Mouse (Mus musculus) MEL (cell line): Measurements from ENCODE around the gene Camta1. TPM values are rescaled to one million over a fixed set of nuclear protein-coding genes. Genes with fewer than 3 reads are reported as not detected.

Source experiments
- DNase-seq: peaks from one replicate; pipeline ENCODE4 v3.0.0; 2011; ENCODE audit warnings: low read depth, low spot score
- H3K27ac ChIP-seq: 2 replicates; pipeline ENCODE4 v1.5.1; 2012; ENCODE audit warnings: low read depth, mild to moderate bottlenecking, control low read depth, low read length, moderate library complexity; ENCODE audit not compliant: control insufficient read depth
- H3K27me3 ChIP-seq, 2 experiments: fragments of 150-350 bp in 1 of 2; sonication (generic) in 1 of 2; 2 replicates each; pipeline ENCODE4 v1.6.1; 2012; ENCODE audit warnings: low read length in 2 of 2, mild to moderate bottlenecking in 2 of 2, improper control_type of control experiment in 1 of 2, moderate library complexity in 1 of 2; ENCODE audit not compliant: insufficient read depth in 2 of 2, control insufficient read depth in 1 of 2
- H3K36me3 ChIP-seq, 2 experiments: 2 replicates each; pipeline ENCODE4 v1.6.1; 2012 to 2014; ENCODE audit warnings: low read length in 2 of 2, improper control_type of control experiment in 1 of 2, inconsistent platforms in 1 of 2, mild to moderate bottlenecking in 1 of 2; ENCODE audit not compliant: insufficient read depth in 2 of 2, control insufficient read depth in 1 of 2
- H3K4me1 ChIP-seq, 2 experiments: fragments of 150-350 bp in 1 of 2; sonication (generic) in 1 of 2; 2 replicates each; pipeline ENCODE4 v1.6.1; 2012; ENCODE audit warnings: low read length in 2 of 2, improper control_type of control experiment in 1 of 2, mild to moderate bottlenecking in 1 of 2; ENCODE audit not compliant: insufficient read depth in 2 of 2, control insufficient read depth in 1 of 2
- H3K4me3 ChIP-seq, 2 experiments: fragments of 150-350 bp in 1 of 2; sonication (generic) in 1 of 2; 2 replicates each; pipeline ENCODE4 v1.5.1; 2012; ENCODE audit warnings: low read depth in 2 of 2, low read length in 2 of 2, mild to moderate bottlenecking in 2 of 2, moderate library complexity in 2 of 2, control low read depth in 1 of 2, improper control_type of control experiment in 1 of 2; ENCODE audit not compliant: control insufficient read depth in 1 of 2, insufficient read depth in 1 of 2
- H3K79me2 ChIP-seq: 2 replicates; pipeline ENCODE4 v1.6.1; 2012; ENCODE audit warnings: mild to moderate bottlenecking, low read length, moderate library complexity; ENCODE audit not compliant: control insufficient read depth, poor library complexity, insufficient read depth
- H3K9ac ChIP-seq: 2 replicates; pipeline ENCODE4 v1.6.1; 2012; ENCODE audit warnings: low read depth, mild to moderate bottlenecking, control low read depth, low read length, moderate library complexity; ENCODE audit not compliant: control insufficient read depth, poor library complexity, severe bottlenecking
- H3K9me3 ChIP-seq: fragments of 150-350 bp; sonication (generic); replicated peaks from 2 replicates; pipeline ENCODE4 v1.6.1; 2012; ENCODE audit warnings: mild to moderate bottlenecking, low read length, improper control_type of control experiment, moderate library complexity; ENCODE audit not compliant: insufficient read depth
- CHD1 ChIP-seq: IDR thresholded peaks from 2 replicates; pipeline ENCODE4 v1.6.1; 2012; ENCODE audit warnings: low read depth, mild to moderate bottlenecking, inconsistent platforms, low read length, improper control_type of control experiment
- CHD2 ChIP-seq: IDR thresholded peaks from 2 replicates; pipeline ENCODE4 v1.6.1; 2011; ENCODE audit warnings: low read length, improper control_type of control experiment
- CTCF ChIP-seq, 3 experiments: IDR thresholded peaks in 2 of 3; conservative IDR thresholded peaks in 1 of 3; 2 replicates each; pipeline ENCODE4 v1.5.1; 2011 to 2012; ENCODE audit warnings: low read length in 3 of 3, low read depth in 2 of 3, mild to moderate bottlenecking in 2 of 3, improper control_type of control experiment in 1 of 3, inconsistent platforms in 1 of 3, mixed read lengths in 1 of 3, moderate library complexity in 1 of 3; ENCODE audit not compliant: control insufficient read depth in 1 of 3, insufficient read depth in 1 of 3, poor library complexity in 1 of 3, severe bottlenecking in 1 of 3
- E2F4 ChIP-seq: IDR thresholded peaks from 2 replicates; pipeline ENCODE4 v1.6.1; 2011; ENCODE audit warnings: low read depth, low read length, improper control_type of control experiment, borderline replicate concordance
- ELF1 ChIP-seq: IDR thresholded peaks from 2 replicates; pipeline ENCODE4 v1.6.1; 2014; ENCODE audit warnings: low read depth, mild to moderate bottlenecking, inconsistent platforms, low read length, improper control_type of control experiment, moderate library complexity
- ETS1 ChIP-seq: IDR thresholded peaks from 2 replicates; pipeline ENCODE4 v1.6.1; 2012; ENCODE audit warnings: low read depth, mild to moderate bottlenecking, inconsistent platforms, low read length, improper control_type of control experiment, moderate library complexity
- GABPA ChIP-seq: IDR thresholded peaks from 2 replicates; pipeline ENCODE4 v1.6.1; 2012; ENCODE audit warnings: low read depth, mild to moderate bottlenecking, inconsistent platforms, low read length, improper control_type of control experiment, moderate library complexity
- HCFC1 ChIP-seq: IDR thresholded peaks from 2 replicates; pipeline ENCODE4 v1.6.1; 2012; ENCODE audit warnings: low read depth, mild to moderate bottlenecking, inconsistent platforms, low read length, improper control_type of control experiment, moderate library complexity
- MAX ChIP-seq: IDR thresholded peaks from 2 replicates; pipeline ENCODE4 v1.6.1; 2011; ENCODE audit warnings: low read length, improper control_type of control experiment
- MXI1 ChIP-seq: IDR thresholded peaks from 2 replicates; pipeline ENCODE4 v1.6.1; 2011; ENCODE audit warnings: mild to moderate bottlenecking, low read depth, low read length, improper control_type of control experiment
- MYC ChIP-seq: IDR thresholded peaks from 2 replicates; pipeline ENCODE4 v1.6.1; 2011; ENCODE audit warnings: low read depth, mild to moderate bottlenecking, low read length, improper control_type of control experiment, moderate library complexity
- NRF1 ChIP-seq: IDR thresholded peaks from 2 replicates; pipeline ENCODE4 v1.6.1; 2014; ENCODE audit warnings: low read depth, mild to moderate bottlenecking, inconsistent platforms, low read length, improper control_type of control experiment, moderate library complexity; ENCODE audit not compliant: poor library complexity, insufficient read depth, severe bottlenecking
- RCOR1 ChIP-seq: IDR thresholded peaks from 2 replicates; pipeline ENCODE4 v1.6.1; 2012; ENCODE audit warnings: low read depth, mild to moderate bottlenecking, inconsistent platforms, low read length, improper control_type of control experiment
- SIN3A ChIP-seq: IDR thresholded peaks from 2 replicates; pipeline ENCODE4 v1.6.1; 2012; ENCODE audit warnings: low read length, improper control_type of control experiment, inconsistent platforms
- TBP ChIP-seq: IDR thresholded peaks from 2 replicates; pipeline ENCODE4 v1.8.0; 2011; ENCODE audit warnings: low read depth, low read length, improper control_type of control experiment
- UBTF ChIP-seq: IDR thresholded peaks from 2 replicates; pipeline ENCODE4 v1.6.1; 2012; ENCODE audit warnings: low read depth, mild to moderate bottlenecking, inconsistent platforms, low read length, improper control_type of control experiment, moderate library complexity, borderline replicate concordance; ENCODE audit not compliant: insufficient read depth
- USF1 ChIP-seq: IDR thresholded peaks from 2 replicates; pipeline ENCODE4 v1.6.1; 2014; ENCODE audit warnings: low read depth, mild to moderate bottlenecking, inconsistent platforms, low read length, improper control_type of control experiment, moderate library complexity
- USF2 ChIP-seq, 2 experiments: IDR thresholded peaks; 2 replicates each; pipeline ENCODE4 v1.6.1; 2011 to 2012; ENCODE audit warnings: improper control_type of control experiment in 2 of 2, low read length in 2 of 2, borderline replicate concordance in 1 of 2, inconsistent platforms in 1 of 2, low read depth in 1 of 2, mild to moderate bottlenecking in 1 of 2; ENCODE audit not compliant: insufficient read depth in 1 of 2
- ZMIZ1 ChIP-seq: IDR thresholded peaks from 2 replicates; pipeline ENCODE4 v1.6.1; 2012; ENCODE audit warnings: low read depth, mild to moderate bottlenecking, inconsistent platforms, low read length, improper control_type of control experiment, moderate library complexity
- polyA plus RNA-seq, 2 experiments: library from polyadenylated mRNA; stranded (reverse) in 1 of 2; unstranded in 1 of 2; fragments of >175 nt in 1 of 2; fragments of >200 nt in 1 of 2; gene quantifications; 2 replicates each; pipeline versions ENCODE4 v1.2.1 to v1.2.4; 2012; ENCODE audit warnings: low replicate concordance in 2 of 2, low read depth in 1 of 2; ENCODE audit not compliant: insufficient read length in 2 of 2, insufficient read depth in 1 of 2, missing spikeins in 1 of 2
- total RNA-seq: library from RNA; depleted of rRNA; stranded (reverse); fragments of 300-350 nt; gene quantifications from 2 replicates; pipeline ENCODE4 v1.2.3, GENCODE M21; 2012

Camta1 gene
- total and polyA plus RNA-seq, 3 experiments = 28.2 to 87.5 TPM; not detected in 1

GRCm38 (mm10) chr4:151415376-151415775 is 446.3 kb downstream of the Camta1 start:
- Histone ChIP-seq H3K4me3 (no peak overlapping the region), H3K9ac (no peak overlapping the region), H3K27ac (no peak overlapping the region), H3K9me3 (no peaks in the 10 kb centered on the region), H3K79me2 (no peaks in the 10 kb centered on the region), H3K36me3 (no peaks in the 10 kb centered on the region), H3K27me3 (no peaks in the 10 kb centered on the region; a peak in 1 of 4 replicates), H3K4me1 (no peaks in the 10 kb centered on the region)
- DNase-seq = no peak
- no peak for TF ChIP-seq USF1
- no peak for TF ChIP-seq ETS1
- no peak for TF ChIP-seq ELF1
- TF ChIP-seq MXI1 = no peak
- TF ChIP-seq E2F4 = no peak
- TF ChIP-seq HCFC1 = no peak
- TF ChIP-seq CHD1 = no peak

GRCm38 (mm10) chr4:151414952-151415351 is 446.7 kb downstream of the Camta1 start:
- H3K9ac ChIP-seq = no peak overlapping the region
- no peaks in the 10 kb centered on the region; a peak in 1 of 4 replicates for H3K27me3 ChIP-seq
- H3K27ac ChIP-seq = no peak overlapping the region
- no peak for TF ChIP-seq SIN3A
- no peak for TF ChIP-seq CTCF (IDR thresholded peaks at IDR 0.05 in 2 of 3, conservative IDR thresholded peaks at IDR 0.05 in 1 of 3; ENCODE audit: control insufficient read depth in 1 of 3, insufficient read depth in 1 of 3, low read depth in 2 of 3, low read length in 3 of 3, poor library complexity in 1 of 3, severe bottlenecking in 1 of 3)
- H3K9me3 ChIP-seq = no peaks in the 10 kb centered on the region
- H3K36me3 ChIP-seq = no peaks in the 10 kb centered on the region
- H3K4me1 ChIP-seq = no peaks in the 10 kb centered on the region
- no peak for DNase-seq
- H3K4me3 ChIP-seq = no peak overlapping the region
- H3K79me2 ChIP-seq = no peaks in the 10 kb centered on the region

GRCm38 (mm10) chr4:151411641-151412061 is 450.0 kb downstream of the Camta1 start:
- no peaks in the 10 kb centered on the region; a peak in 1 of 4 replicates for H3K27me3 ChIP-seq

More at GRCm38 (mm10) chr4:151411641-151412061, 450.0 kb downstream of the Camta1 start:
- H3K9me3 ChIP-seq = no peaks in the 10 kb centered on the region
- H3K9ac ChIP-seq = no peak overlapping the region
- TF ChIP-seq USF2 (IDR thresholded peaks at IDR 0.05; ENCODE audit: borderline replicate concordance in 1 of 2, insufficient read depth in 1 of 2, low read depth in 1 of 2, low read length in 2 of 2) (no peak), CHD2 (no peak), MAX (no peak), CHD1 (no peak), NRF1 (no peak), RCOR1 (no peak), USF1 (no peak), MYC (no peak), GABPA (no peak), UBTF (no peak), TBP (no peak), MXI1 (no peak), ZMIZ1 (no peak), ELF1 (no peak), SIN3A (no peak)
- H3K79me2 ChIP-seq = no peaks in the 10 kb centered on the region
- no peak overlapping the region for H3K27ac ChIP-seq
- no peaks in the 10 kb centered on the region for H3K36me3 ChIP-seq
- no peaks in the 10 kb centered on the region for H3K4me1 ChIP-seq
- H3K4me3 ChIP-seq = no peak overlapping the region
- no peak for DNase-seq
